Mouse (Mus musculus) ovary, postnatal 36 days (tissue): ENCODE measurements at regions not wholly inside any gene's neighbourhood (a gene's known extent, or its start where the extent isn't known, plus 50 kb on each side); places are given as distances from the start of the nearest gene placed in this dataset.
A peak's percentile ranks its signal among the peaks of the same experiment; 100 is the strongest.

Experiments used
- DNase-seq: peaks from one replicate; pipeline ENCODE4 v3.0.0; 2022; ENCODE audit warnings: low spot score, mixed read lengths

GRCm38 (mm10) chrX:61119499-61119898 lies 65.9 kb downstream of the Cdr1 start:
- DNase-seq = peak; percentile 12

DNA sequence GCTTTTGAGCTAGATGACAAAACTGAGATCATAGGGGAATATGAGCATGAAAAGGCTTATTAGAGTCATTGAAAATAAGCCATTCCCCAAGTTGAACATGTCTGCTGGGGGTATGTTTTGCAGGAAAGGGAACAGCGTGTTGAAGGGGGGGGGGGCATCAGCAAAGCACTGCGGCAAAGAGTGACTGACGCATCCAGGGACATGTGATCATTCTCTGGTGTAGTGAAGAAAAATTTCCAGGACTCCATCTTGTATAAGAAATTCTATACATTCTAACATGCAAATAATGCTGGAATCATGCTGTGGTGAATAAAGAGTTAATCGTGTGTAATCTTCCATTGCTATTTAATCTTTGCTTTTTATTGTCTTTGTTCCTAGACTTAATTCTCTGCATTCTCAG lies 68.0 kb downstream of the Cdr1 start:
- no peak for DNase-seq

DNA sequence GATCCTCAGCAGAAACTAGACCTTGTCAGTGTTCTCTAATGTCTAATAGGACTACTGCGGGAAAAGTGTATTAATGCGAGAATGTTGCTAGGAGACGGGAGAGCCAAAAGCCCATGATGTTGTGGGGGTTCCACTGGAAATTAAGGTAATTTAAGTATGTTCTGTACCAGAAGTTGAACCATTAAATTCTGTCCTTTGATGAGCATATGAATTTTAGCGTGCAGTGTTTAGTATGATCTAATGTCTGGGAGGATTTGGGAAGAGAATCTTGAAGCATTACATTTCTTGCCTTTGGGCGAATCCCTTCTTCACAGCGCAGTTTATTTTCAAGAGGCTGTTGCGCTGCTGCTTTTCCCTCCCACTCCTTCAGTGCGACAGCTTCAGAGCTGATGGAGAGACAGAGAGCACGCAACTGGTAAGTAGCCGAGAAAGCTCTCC lies 69.3 kb downstream of the Cdr1 start:
- no peak for DNase-seq
